Mouse (Mus musculus) lung, adult 2 months (tissue): ENCODE data around the gene Cacna1a. TPM values are rescaled to one million over a fixed set of nuclear protein-coding genes. Genes with fewer than 3 reads are reported as not detected.

Experiments used
- DNase-seq: peaks from one replicate; pipeline ENCODE4 v3.0.0; 2022
- H3K4me1 ChIP-seq: fragments of 200-500 bp; 2 replicates; pipeline ENCODE4 v1.6.1; 2011; ENCODE audit warnings: low read length; ENCODE audit not compliant: control insufficient read depth, insufficient read depth
- H3K4me3 ChIP-seq: fragments of 200-500 bp; replicated peaks from 2 replicates; pipeline ENCODE3; 2011; ENCODE audit warnings: low read depth, mild to moderate bottlenecking, control low read depth, low read length; ENCODE audit errors: extremely low read depth
- CTCF ChIP-seq: fragments of 200-500 bp; IDR thresholded peaks from 2 replicates; pipeline ENCODE4 v1.5.1; 2011; ENCODE audit warnings: mild to moderate bottlenecking, low read length, control low read depth; ENCODE audit not compliant: insufficient read depth
- POLR2A ChIP-seq: fragments of 200-500 bp; IDR thresholded peaks from 2 replicates; pipeline ENCODE4 v1.6.1; 2011; ENCODE audit warnings: low read depth, mild to moderate bottlenecking, control low read depth, low read length, borderline replicate concordance; ENCODE audit errors: extremely low read depth
- WGBS: fragments of 180-500 bp; shearing (Covaris S2); methylation state at CpG from one replicate; pipeline ENCODE4 v1.1.7; 2018; 5-methylcytosine and 5-hydroxymethylcytosine counted together
- polyA plus RNA-seq: library from polyadenylated mRNA; depleted of rRNA; stranded (reverse); fragments of >200 nt; gene quantifications from 2 replicates; pipeline ENCODE4 v1.2.3, GENCODE M21; 2012

The Cacna1a gene
- polyA plus RNA-seq, 1 experiment: 13.3 TPM

GRCm38 (mm10) chr8:84395751-84396457 is 7.7 kb downstream of the Cacna1a start:
- Histone ChIP-seq H3K4me3 (no peak overlapping the region), H3K4me1 (no peaks in the 10 kb centered on the region)
- WGBS: 65% methylated on average over 6 of the region's 6 CpGs
- TF ChIP-seq CTCF (no peak), POLR2A (no peak)
- DNase-seq: no peak

DNA sequence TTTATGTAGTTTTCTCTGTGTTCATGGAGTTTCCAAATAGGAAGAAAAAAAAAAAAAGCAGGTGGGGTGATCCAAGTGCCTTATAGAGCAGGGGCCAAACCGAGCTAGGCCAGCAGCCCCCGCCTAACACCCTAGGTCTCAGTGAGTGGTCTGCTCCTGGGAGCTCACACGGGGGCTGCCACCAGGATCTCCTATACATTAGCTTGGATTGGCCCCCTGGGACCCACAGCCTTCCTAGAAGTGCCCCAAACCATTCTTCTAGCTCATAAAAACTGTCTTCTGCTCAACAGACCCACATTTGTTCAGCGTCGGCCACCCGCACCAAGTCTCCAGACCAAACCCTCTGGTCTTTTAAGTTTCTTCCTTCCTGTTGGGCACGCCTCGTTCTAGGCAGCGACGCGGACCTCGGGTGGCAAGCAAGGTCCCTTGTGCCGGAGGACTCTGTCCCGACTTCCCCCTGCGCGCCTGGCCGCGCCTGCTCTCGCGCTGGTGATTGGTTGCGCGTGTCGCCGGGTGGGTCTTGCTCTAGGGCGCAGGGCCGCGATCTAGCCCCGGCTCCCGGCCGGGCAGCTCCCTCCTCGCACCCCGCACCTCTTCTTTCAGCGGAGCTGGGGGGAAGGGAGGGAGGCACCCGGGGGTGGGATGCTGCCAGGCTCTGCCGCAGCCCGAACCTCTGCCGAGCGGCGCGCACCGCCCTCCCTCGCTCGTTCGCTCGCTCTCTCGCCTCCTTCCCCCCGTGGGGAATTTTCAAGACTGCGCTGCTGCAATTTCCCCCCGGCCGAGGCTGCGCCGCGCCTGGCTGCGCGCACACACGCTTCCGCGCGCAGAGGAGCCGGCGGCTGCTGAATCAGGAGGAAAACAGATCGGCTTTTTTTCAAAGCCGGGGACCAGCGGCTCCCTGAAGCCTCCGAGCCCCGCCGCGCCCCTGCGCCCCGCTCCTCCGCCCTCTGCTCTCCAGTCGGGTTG is 25.9 kb downstream of the Cacna1a start:
- peak; percentile 4 for DNase-seq
- H3K4me3 ChIP-seq: peak overlapping the region; percentile 37
- TF ChIP-seq CTCF (no peak), POLR2A (no peak)
- 2% methylated on average over 72 of the region's 72 CpGs for WGBS
- no peaks in the 10 kb centered on the region for H3K4me1 ChIP-seq

DNA sequence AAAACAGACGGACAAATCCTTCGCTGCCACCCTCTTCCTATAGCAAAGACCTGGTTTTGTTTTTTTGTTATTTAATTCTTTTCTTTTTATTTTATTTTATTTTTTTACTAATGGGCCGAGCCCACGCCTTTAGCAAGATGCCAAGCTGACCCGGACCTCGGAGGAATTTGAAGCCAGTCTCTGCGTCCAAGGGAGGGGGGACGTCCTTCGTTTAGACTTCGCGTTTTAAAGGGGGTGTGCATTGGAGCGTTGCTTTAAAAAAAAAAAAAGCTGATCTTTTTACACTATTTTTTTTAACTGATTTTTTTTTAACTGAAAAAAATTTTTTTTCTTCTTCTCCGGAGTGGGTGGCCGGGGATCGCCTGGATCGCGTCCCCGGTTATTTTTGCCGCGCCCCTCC is 26.7 kb downstream of the Cacna1a start:
- peak overlapping the region; percentile 24 for H3K4me3 ChIP-seq
- H3K4me1 ChIP-seq: no peaks in the 10 kb centered on the region
- WGBS: 3% methylated on average over 20 of the region's 20 CpGs
- DNase-seq: no peak
- no peak for TF ChIP-seq POLR2A
- TF ChIP-seq CTCF: no peak

- WGBS: under 1% methylated on average over 59 of the region's 64 CpGs
- DNase-seq: no peak
- peak overlapping the region; percentile 28 for H3K4me3 ChIP-seq
- no peaks in the 10 kb centered on the region for H3K4me1 ChIP-seq
- TF ChIP-seq CTCF (no peak), POLR2A (no peak)
These were observed 27.2 kb downstream of the Cacna1a start for GRCm38 (mm10) chr8:84415378-84415898.

DNA sequence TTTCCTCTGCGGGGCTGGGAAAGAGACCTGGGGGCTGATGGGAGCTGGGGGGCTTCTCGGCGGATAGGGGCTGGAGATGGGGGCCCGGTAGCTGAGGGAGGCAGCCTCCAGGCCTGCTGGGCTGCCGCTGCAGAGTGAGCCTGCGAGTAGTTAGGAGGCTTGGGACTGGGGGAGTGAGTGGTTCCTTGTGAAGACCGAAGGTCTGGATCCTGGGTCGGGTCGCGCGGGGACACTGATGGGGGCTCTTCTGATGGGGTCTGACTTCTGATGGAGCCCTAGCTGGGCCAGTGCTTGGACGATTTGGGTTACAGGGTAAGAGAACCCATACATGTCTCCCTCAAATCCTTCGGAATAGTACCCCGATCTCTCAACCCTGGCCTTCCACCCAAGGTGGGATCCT is 27.8 kb downstream of the Cacna1a start:
- Histone ChIP-seq H3K4me1 (no peaks in the 10 kb centered on the region), H3K4me3 (no peak overlapping the region)
- TF ChIP-seq POLR2A (no peak), CTCF (no peak)
- WGBS: 34% methylated on average over 14 of the region's 14 CpGs
- no peak for DNase-seq

DNA sequence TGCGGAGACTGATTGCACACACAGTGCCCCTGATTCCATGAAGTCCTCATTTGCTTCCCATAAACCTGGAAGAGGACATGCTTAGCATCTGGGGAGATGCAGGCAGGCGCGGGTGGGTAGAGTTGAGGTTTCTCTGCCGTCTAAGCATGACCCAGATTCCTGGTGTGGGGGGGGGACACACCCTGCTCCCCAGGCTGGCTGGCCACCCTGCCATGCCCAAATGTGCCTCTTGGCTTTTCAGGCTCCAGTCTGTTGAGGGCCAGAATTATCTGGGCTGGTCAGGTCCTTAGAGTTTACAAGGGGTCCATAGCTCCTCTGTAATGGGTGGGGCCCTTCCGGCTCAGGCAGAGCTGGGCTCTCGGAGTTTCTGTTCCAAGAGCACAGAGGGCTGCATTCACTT is 28.7 kb downstream of the Cacna1a start:
- 82% methylated on average over 6 of the region's 6 CpGs for WGBS
- TF ChIP-seq POLR2A (no peak), CTCF (no peak)
- Histone ChIP-seq H3K4me3 (no peak overlapping the region), H3K4me1 (no peaks in the 10 kb centered on the region)
- DNase-seq: no peak

- WGBS: 47% methylated on average over 5 of the region's 5 CpGs
- DNase-seq: no peak
- Histone ChIP-seq H3K4me1 (no peaks in the 10 kb centered on the region), H3K4me3 (no peak overlapping the region)
- no peak for TF ChIP-seq POLR2A
- TF ChIP-seq CTCF: no peak
These were observed 29.6 kb downstream of the Cacna1a start for GRCm38 (mm10) chr8:84417840-84418239.

DNA sequence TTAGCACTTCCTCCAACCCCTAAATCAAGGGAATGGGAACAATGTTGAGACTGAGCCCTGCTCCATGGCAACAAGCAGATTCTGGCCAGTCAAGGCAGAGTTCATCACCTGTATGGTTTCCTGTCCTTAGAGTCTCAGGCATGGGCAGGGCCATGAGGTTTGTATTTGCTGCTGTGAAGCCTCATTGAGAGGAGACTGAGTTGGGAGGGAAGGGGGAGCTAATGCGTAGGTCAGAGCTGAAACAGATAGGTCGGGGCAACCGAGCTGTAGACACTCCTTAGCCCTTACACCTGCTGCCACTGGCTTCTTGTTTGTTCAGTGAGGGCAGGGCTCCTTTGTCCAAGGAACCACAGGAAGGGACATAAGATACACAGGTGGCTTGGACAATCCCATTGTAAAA is 36.2 kb downstream of the Cacna1a start:
- Histone ChIP-seq H3K4me3 (no peak overlapping the region), H3K4me1 (no peaks in the 10 kb centered on the region)
- no peak for TF ChIP-seq CTCF
- TF ChIP-seq POLR2A: no peak
- WGBS: 57% methylated on average over 3 of the region's 3 CpGs
- DNase-seq: no peak

- DNase-seq: no peak
- WGBS: 82% methylated on average over 7 of the region's 7 CpGs
- TF ChIP-seq POLR2A (no peak), CTCF (no peak)
- H3K4me1 ChIP-seq: no peaks in the 10 kb centered on the region
- H3K4me3 ChIP-seq: no peak overlapping the region
These were observed 37.8 kb downstream of the Cacna1a start for GRCm38 (mm10) chr8:84426087-84426486.

- Histone ChIP-seq H3K4me3 (no peak overlapping the region), H3K4me1 (no peaks in the 10 kb centered on the region)
- DNase-seq: no peak
- 72% methylated on average over 8 of the region's 8 CpGs for WGBS
- TF ChIP-seq CTCF (no peak), POLR2A (no peak)
These were observed 38.3 kb downstream of the Cacna1a start for GRCm38 (mm10) chr8:84426582-84426981.
